Mouse (Mus musculus) liver, adult 2 months (tissue): Measurements from ENCODE around the gene Plce1.

Experiments used
- CTCF ChIP-seq: fragments of 200-500 bp; IDR thresholded peaks from 2 replicates; pipeline ENCODE4 v1.5.1; 2011; ENCODE audit warnings: low read depth, low read length, control low read depth
- POLR2A ChIP-seq: fragments of 200-500 bp; IDR thresholded peaks from 2 replicates; pipeline ENCODE4 v1.6.1; 2011; ENCODE audit warnings: low read length, control low read depth; ENCODE audit not compliant: insufficient read depth; ENCODE audit errors: extremely low read depth

GRCm38 (mm10) chr19:38507966-38508625 lies 27.2 kb downstream of the Plce1 start:
- no peak for TF ChIP-seq CTCF
- TF ChIP-seq POLR2A, result no peak
